Mouse (Mus musculus) erythroblast, embryonic 14.5 days (primary cell): ENCODE data around the gene Stk32b.

Experiments used
- GATA1 ChIP-seq: IDR thresholded peaks from 2 replicates; pipeline ENCODE4 v1.6.1; 2012; ENCODE audit warnings: low read length, inconsistent platforms, mixed read lengths
- TAL1 ChIP-seq: IDR thresholded peaks from 3 replicates; pipeline ENCODE4 v1.6.1; 2012; ENCODE audit warnings: low read length, inconsistent platforms, mixed read lengths

DNA sequence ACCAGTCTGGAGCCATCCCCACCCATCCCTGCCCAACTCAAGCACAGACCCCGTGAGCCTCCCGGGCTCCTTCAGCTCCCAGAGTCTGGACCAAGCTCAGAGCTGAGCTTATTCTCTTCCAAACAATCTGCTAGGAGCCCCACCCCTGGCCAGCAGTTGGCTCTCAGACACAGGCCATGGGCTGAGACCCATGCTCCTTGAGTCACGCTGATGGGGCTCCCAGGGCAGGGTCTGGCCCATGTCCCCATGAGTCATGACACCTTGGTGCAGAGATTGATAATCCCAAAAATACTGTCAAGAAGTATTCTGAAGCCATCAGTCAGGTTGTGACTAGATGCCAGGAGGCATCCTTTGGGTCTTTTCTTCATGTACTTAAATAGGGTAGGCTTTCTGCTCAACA is 45.1 kb upstream of the Stk32b start:
- no peak for TF ChIP-seq GATA1
- no peak for TF ChIP-seq TAL1
